In the genomic region with DNA sequence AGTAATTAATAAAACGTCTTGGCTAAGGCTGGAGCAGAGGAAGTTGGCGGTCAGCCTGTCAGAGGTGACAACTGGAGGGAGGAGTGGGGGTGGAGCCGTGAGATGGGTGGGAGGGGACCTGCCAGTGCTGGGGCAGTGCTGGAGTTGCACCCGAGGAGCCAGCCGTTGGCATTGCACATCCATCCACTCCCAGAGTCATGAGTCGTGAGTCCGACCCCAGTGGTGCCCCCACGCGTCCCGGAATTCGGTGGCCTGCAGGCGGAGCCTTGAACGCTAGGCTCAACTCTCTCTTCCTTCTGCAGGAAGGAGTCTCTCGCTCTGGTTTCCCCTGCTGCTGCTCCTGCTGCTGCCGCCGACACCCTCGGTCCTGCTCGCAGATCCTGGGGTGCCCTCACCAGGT, we compare ENCODE assay signal across 8 mouse cellular contexts. TPM values are rescaled to one million over a fixed set of nuclear protein-coding genes. Genes with fewer than 3 reads are reported as not detected.
DNase-seq lines count a peak whose midpoint lies in the region; ATAC-seq lines count a peak whose summit lies in the region.

TSS of gene Ptgs1 (plus strand) at position 61 of the 400 bp plus-strand sequence.

- H3K36me3 ChIP-seq in forebrain, embryonic 13.5 days (ENCODE audit: poor library complexity, severe bottlenecking) = no peaks in the 10 kb centered on the region
- no peaks in the 10 kb centered on the region for H3K36me3 ChIP-seq in hindbrain, embryonic 13.5 days

- ATAC-seq in forebrain, embryonic 13.5 days = no peak
- ATAC-seq in hindbrain, embryonic 13.5 days (ENCODE audit: low FRiP score) = peak; percentile 59

- H3K27me3 ChIP-seq in forebrain, embryonic 13.5 days = peaks cover 19% of the 10 kb centered on the region
- peaks cover 36% of the 10 kb centered on the region for H3K27me3 ChIP-seq in hindbrain, embryonic 13.5 days

- peaks cover 11% of the 10 kb centered on the region for H3K4me1 ChIP-seq in forebrain, embryonic 13.5 days
- peaks cover 9% of the 10 kb centered on the region for H3K4me1 ChIP-seq in hindbrain, embryonic 13.5 days (replicated peaks)

- DNase-seq in frontal cortex, adult 2 months (ENCODE audit: extremely low spot score in 1 of 2, low spot score in 1 of 2) = peak in 1 of 2 experiments; percentile 27
- no peak for DNase-seq in frontal cortex, postnatal 10 days (ENCODE audit: low spot score in 2 of 2)
- no peak for DNase-seq in adrenal gland, adult 8-10 months
- peak in 1 of 2 experiments; percentile 28 for DNase-seq in layer of hippocampus, postnatal 25 days (ENCODE audit: extremely low spot score in 1 of 2, low spot score in 1 of 2)
- peak; percentile 88 for DNase-seq in lung, postnatal 36 days
- DNase-seq in spleen, postnatal 10 days (ENCODE audit: low spot score in 2 of 2) = peak; percentile 28 to 46

- H3K9me3 ChIP-seq in forebrain, embryonic 13.5 days (replicated peaks) = no peaks in the 10 kb centered on the region
- no peaks in the 10 kb centered on the region for H3K9me3 ChIP-seq in hindbrain, embryonic 13.5 days

- H3K9ac ChIP-seq in forebrain, embryonic 13.5 days = peak within 1 kb of the TSS; percentile 52; the same call in 1 of the 2 replicates
- peak within 1 kb of the TSS; percentile 67 for H3K9ac ChIP-seq in hindbrain, embryonic 13.5 days

- WGBS in forebrain, embryonic 13.5 days = 1% methylated on average over 18 of the region's 18 CpGs
- 3% methylated on average over 18 of the region's 18 CpGs for WGBS in hindbrain, embryonic 13.5 days

- H3K4me2 ChIP-seq in forebrain, embryonic 13.5 days = peak within 1 kb of the TSS; percentile 58
- peak within 1 kb of the TSS; percentile 63 for H3K4me2 ChIP-seq in hindbrain, embryonic 13.5 days

- peak within 1 kb of the TSS; percentile 29 for H3K4me3 ChIP-seq in forebrain, embryonic 13.5 days
- H3K4me3 ChIP-seq in hindbrain, embryonic 13.5 days = peak within 1 kb of the TSS; percentile 37

- H3K27ac ChIP-seq in forebrain, embryonic 13.5 days = no peak within 1 kb of the TSS
- no peak within 1 kb of the TSS for H3K27ac ChIP-seq in hindbrain, embryonic 13.5 days

RNA-seq across cellular contexts. Expression of gene Ptgs1, which starts in this region (rescaled TPM):
- polyA plus RNA-seq in frontal cortex, adult 2 months (2012; rRNA removed) = 14.1 and 16.0 TPM in 2 replicates
- total RNA-seq in adrenal gland, adult 8-10 months (2022) = 10 to 100 TPM; 13.6 to 28.0 (median 17.8) TPM
- 2.2 and 2.4 TPM in 2 replicates for polyA plus RNA-seq in forebrain, embryonic 13.5 days (2015; fragmentation: Nextera tagmentation; extraction: Ambion mirVana)
- 5.1 and 5.2 TPM in 2 replicates for polyA plus RNA-seq in hindbrain, embryonic 13.5 days (2015; fragmentation: Nextera tagmentation; extraction: Ambion mirVana)
- 10 to 100 TPM; 16.3 to 17.0 TPM for total RNA-seq in layer of hippocampus, postnatal 25 days (2021)

Comparison
In these comparisons a context has a peak if more than half of its experiments do, and no peak if none do; other contexts are left out.
1. DNase-seq: peak in lung, postnatal 36 days (single experiment) and spleen, postnatal 10 days (2 of 2); none in frontal cortex, postnatal 10 days (0 of 2) and adrenal gland, adult 8-10 months (single experiment).